Mouse (Mus musculus) embryonic facial prominence, embryonic 10.5 days (tissue): ENCODE data around the gene Cmc4. TPM values are rescaled to one million over a fixed set of nuclear protein-coding genes. Genes with fewer than 3 reads are reported as not detected.

Experiments used
- polyA plus RNA-seq: library from polyadenylated mRNA; unstranded; fragments of >200 nt; fragmentation: Nextera tagmentation; extraction: Ambion mirVana; gene quantifications from 2 replicates; pipeline ENCODE4 v1.2.1, GENCODE M21; 2016

The Cmc4 gene
- polyA plus RNA-seq, 1 experiment from 2014 or later: 17.4 TPM

Other genes with a start within 250 kb of the Cmc4 start
- 34.6 and 39.8 TPM in 2 replicates for gene Fundc2, start 34.2 kb downstream of the Cmc4 start, polyA plus RNA-seq
- 1.7 and 2.1 TPM in 2 replicates for gene F8, start 34.0 kb downstream of the Cmc4 start, polyA plus RNA-seq
- 9.4 and 10.0 TPM in 2 replicates for gene Mtcp1, start within 50 bp of the Cmc4 start, polyA plus RNA-seq
- gene Brcc3, start within 50 bp of the Cmc4 start, polyA plus RNA-seq: 79.3 and 83.0 TPM in 2 replicates
- 180 and 184 TPM in 2 replicates for gene Vbp1, start 97.7 kb upstream of the Cmc4 start, polyA plus RNA-seq
- 7.9 and 8.1 TPM in 2 replicates for gene Rab39b, start 161.6 kb upstream of the Cmc4 start, polyA plus RNA-seq